Mouse (Mus musculus): Measurements from ENCODE around the gene Alk. TPM values are rescaled to one million over a fixed set of nuclear protein-coding genes. Genes with fewer than 3 reads are reported as not detected.

Gene Alk
- polyA plus RNA-seq, 1 experiment = 2.2 TPM

DNA sequence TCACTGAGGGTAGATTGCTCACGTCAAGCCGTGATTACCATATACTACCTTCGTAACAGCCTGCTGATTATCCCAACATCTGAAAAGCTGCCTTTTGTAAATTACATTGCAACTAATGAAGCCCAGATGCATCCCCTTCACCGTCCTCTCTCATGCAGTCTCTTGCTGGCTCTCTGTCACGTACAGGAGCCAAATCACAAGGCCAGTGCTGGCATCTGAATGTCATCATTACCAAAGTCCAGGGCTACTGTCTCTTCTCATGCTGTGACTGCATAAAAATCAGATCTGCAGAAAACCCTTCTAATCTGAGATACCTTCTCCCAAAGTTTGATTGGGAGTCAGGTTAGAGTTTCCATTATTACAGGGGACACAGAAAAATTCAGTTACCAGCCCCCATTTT, 351.0 kb downstream of the Alk start:
- Histone ChIP-seq H3K4me1 (ENCODE audit: control insufficient read depth, insufficient read depth, low read length) (no peaks in the 10 kb centered on the region), H3K27ac (ENCODE audit: insufficient read depth, low read length) (no peak overlapping the region), H3K4me3 (ENCODE audit: insufficient read depth, low read length) (no peak overlapping the region)
- no peak for TF ChIP-seq POLR2A (IDR thresholded peaks at IDR 0.05; ENCODE audit: extremely low read depth, insufficient read depth, low read length)
- no peak for TF ChIP-seq CTCF (IDR thresholded peaks at IDR 0.05; ENCODE audit: extremely low read depth, insufficient read depth, low read length)

DNA sequence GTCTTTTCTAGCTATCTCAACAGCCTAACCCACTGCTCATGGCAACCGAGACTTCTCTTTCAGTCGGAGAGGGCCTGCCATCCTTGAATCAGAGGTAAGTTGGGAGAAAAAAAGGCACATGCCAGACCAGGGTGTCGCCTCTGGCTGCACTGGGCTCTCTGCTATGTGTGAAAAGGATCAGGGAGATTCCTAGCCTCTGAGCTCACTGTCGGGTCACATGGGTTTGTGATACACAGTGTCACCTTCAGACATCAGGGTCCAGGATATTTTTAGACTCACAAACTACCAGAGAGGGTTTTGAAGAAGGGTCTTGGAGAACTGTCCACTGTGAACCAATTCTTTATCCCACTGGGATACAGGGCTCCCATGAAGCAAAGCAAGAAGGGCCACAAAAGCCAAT, 352.9 kb downstream of the Alk start:
- TF ChIP-seq CTCF (IDR thresholded peaks at IDR 0.05; ENCODE audit: extremely low read depth, insufficient read depth, low read length) (no peak), POLR2A (IDR thresholded peaks at IDR 0.05; ENCODE audit: extremely low read depth, insufficient read depth, low read length) (no peak)

DNA sequence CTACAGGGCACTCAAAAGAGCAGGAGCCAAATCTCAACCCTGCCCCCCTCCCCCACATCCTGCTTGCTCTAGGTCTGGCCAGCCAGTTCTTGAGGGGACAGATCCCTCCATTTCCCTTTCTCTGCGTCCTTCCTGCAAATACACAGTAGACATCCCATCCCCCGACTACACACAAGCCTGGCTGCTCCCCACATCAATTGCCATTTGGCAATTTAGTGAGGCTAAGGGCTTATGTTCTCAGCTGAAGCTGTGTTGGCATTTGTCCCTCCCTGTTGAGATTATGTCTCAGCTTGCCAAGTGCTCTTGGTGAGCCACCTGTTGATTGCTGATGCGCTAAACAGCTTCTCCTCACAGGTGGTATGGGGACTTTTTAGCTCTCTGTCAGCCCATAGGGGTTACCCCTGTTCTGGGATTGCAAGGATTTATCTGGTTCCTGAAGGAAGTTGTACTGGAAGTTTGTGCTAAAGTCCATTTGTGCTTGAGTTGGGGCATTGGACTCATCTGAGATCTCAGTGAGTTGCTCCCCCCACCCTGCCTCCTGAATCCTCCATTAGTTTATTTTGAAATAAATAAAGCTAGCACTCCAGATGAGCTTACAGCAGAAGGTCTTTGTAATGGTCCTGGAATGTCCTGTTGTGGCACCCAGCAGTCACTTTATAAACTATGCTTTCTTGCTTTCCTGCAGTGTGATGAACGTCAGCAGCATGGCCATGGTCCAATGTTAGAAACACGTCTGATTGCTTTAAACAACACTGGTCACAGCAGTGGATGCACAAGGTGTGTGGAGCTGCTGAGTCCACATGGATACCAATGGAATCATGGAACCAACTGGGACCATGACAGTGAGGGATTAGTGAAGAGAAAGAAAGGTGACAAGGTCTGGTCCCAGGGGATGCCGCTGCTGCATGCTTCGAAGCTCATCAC, 353.7 kb downstream of the Alk start:
- TF ChIP-seq POLR2A (IDR thresholded peaks at IDR 0.05; ENCODE audit: extremely low read depth, insufficient read depth, low read length) = no peak
- no peaks in the 10 kb centered on the region for H3K4me1 ChIP-seq (ENCODE audit: control insufficient read depth, insufficient read depth, low read length)
- no peak overlapping the region for H3K27ac ChIP-seq (ENCODE audit: insufficient read depth, low read length)
- H3K4me3 ChIP-seq (ENCODE audit: insufficient read depth, low read length) = no peak overlapping the region

More for the DNA sequence above, 352.9 kb downstream of the Alk start:
- no peaks in the 10 kb centered on the region for H3K4me1 ChIP-seq (ENCODE audit: control insufficient read depth, insufficient read depth, low read length)
- no peak overlapping the region for H3K4me3 ChIP-seq (ENCODE audit: insufficient read depth, low read length)
- no peak overlapping the region for H3K27ac ChIP-seq (ENCODE audit: insufficient read depth, low read length)

DNA sequence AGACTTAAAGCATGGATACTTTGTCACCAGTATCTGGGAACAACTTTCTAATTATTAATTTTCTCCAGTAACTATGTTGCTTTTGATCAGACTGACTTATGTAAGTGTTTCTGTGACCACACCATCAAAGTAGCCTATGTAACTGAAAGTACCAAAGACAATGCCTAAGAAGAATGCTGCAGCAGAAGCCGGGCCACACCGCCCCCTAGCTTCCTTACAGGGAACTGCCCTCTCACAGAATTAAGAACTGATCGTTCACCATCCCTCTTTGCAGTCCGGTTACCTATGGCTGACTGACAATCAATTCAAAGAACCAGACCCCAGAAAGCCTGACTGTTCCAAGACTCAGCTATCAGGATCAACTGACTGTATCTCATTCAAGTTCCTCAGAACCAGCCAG, 362.4 kb downstream of the Alk start:
- Histone ChIP-seq H3K27ac (ENCODE audit: insufficient read depth, low read length) (no peak overlapping the region), H3K4me3 (ENCODE audit: insufficient read depth, low read length) (no peak overlapping the region), H3K4me1 (ENCODE audit: control insufficient read depth, insufficient read depth, low read length) (no peaks in the 10 kb centered on the region)
- TF ChIP-seq POLR2A (IDR thresholded peaks at IDR 0.05; ENCODE audit: extremely low read depth, insufficient read depth, low read length) = no peak
- peak; percentile 85 for TF ChIP-seq CTCF (IDR thresholded peaks at IDR 0.05; ENCODE audit: extremely low read depth, insufficient read depth, low read length)

GRCm38 (mm10) chr17:72237315-72237714, 367.1 kb downstream of the Alk start:
- Histone ChIP-seq H3K27ac (ENCODE audit: insufficient read depth, low read length) (no peak overlapping the region), H3K4me1 (ENCODE audit: control insufficient read depth, insufficient read depth, low read length) (no peaks in the 10 kb centered on the region), H3K4me3 (ENCODE audit: insufficient read depth, low read length) (no peak overlapping the region)
- TF ChIP-seq CTCF (IDR thresholded peaks at IDR 0.05; ENCODE audit: extremely low read depth, insufficient read depth, low read length) (no peak), POLR2A (IDR thresholded peaks at IDR 0.05; ENCODE audit: extremely low read depth, insufficient read depth, low read length) (no peak)

DNA sequence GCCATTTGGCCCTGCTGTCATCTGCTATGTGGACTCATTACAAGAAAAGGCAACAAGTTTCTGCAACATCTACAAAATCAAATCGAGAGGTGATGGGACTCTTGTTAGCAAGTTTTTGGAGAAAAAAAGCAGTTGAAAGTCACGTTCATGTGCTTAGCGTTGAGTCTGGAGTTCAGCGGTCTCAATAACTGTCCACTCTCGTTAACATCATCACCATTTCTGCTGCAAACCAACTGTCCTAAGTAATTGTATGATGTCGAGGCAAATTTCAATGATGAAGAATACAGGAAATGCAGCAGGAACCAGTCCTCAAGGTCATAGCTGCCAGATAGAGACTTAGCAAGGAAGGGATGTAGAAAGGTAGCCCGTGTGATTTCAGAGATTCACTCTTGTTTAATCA, 373.5 kb downstream of the Alk start:
- no peak for TF ChIP-seq POLR2A (IDR thresholded peaks at IDR 0.05; ENCODE audit: extremely low read depth, insufficient read depth, low read length)
- no peak for TF ChIP-seq CTCF (IDR thresholded peaks at IDR 0.05; ENCODE audit: extremely low read depth, insufficient read depth, low read length)
- no peaks in the 10 kb centered on the region for H3K4me1 ChIP-seq (ENCODE audit: control insufficient read depth, insufficient read depth, low read length)
- H3K27ac ChIP-seq (ENCODE audit: insufficient read depth, low read length) = no peak overlapping the region
- no peak overlapping the region for H3K4me3 ChIP-seq (ENCODE audit: insufficient read depth, low read length)

DNA sequence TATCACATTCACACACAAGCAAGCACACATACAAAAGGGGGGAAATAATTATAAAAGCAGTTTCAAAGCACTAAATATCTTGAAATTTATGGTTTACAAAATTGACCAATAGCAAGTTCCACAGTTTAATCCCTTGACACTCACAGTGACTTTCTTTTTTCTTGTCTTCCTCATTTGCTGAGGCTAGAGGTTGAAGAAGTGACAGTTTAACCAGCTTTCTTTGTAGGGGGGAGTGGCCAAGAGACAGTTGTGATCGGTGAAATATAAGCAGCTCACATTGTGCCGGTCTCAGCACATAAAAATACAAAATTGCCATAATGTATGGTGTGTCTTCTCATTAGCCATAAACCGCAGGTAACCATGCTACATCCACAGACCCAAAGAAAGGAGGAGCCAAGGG, 385.6 kb downstream of the Alk start:
- Histone ChIP-seq H3K4me1 (ENCODE audit: control insufficient read depth, insufficient read depth, low read length) (no peaks in the 10 kb centered on the region), H3K4me3 (ENCODE audit: insufficient read depth, low read length) (no peak overlapping the region), H3K27ac (ENCODE audit: insufficient read depth, low read length) (no peak overlapping the region)
- TF ChIP-seq POLR2A (IDR thresholded peaks at IDR 0.05; ENCODE audit: extremely low read depth, insufficient read depth, low read length) = no peak

DNA sequence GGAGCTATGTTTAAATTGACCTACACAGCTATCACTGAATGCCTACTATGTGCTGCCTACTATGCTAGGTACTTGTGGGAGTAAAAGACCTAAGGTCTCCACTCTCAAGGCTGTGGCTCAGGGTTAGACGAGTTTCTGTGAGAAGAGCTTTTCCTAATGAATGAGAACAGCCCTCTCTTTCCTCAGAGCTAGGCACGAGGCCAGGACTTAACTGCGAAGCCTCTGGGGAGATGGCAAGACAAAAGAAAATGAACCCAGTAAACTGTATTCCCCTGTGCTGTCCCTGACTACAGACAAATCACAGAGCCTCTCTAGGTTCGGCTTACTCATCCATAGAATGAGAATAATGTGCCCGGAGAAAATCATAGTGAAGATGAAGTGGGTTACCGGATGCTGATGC, 406.9 kb downstream of the Alk start:
- Histone ChIP-seq H3K27ac (ENCODE audit: insufficient read depth, low read length) (no peak overlapping the region), H3K4me3 (ENCODE audit: insufficient read depth, low read length) (no peak overlapping the region), H3K4me1 (ENCODE audit: control insufficient read depth, insufficient read depth, low read length) (no peaks in the 10 kb centered on the region; the same call in 1 of the 2 replicates)
- TF ChIP-seq POLR2A (IDR thresholded peaks at IDR 0.05; ENCODE audit: extremely low read depth, insufficient read depth, low read length) (no peak), CTCF (IDR thresholded peaks at IDR 0.05; ENCODE audit: extremely low read depth, insufficient read depth, low read length) (no peak)

DNA sequence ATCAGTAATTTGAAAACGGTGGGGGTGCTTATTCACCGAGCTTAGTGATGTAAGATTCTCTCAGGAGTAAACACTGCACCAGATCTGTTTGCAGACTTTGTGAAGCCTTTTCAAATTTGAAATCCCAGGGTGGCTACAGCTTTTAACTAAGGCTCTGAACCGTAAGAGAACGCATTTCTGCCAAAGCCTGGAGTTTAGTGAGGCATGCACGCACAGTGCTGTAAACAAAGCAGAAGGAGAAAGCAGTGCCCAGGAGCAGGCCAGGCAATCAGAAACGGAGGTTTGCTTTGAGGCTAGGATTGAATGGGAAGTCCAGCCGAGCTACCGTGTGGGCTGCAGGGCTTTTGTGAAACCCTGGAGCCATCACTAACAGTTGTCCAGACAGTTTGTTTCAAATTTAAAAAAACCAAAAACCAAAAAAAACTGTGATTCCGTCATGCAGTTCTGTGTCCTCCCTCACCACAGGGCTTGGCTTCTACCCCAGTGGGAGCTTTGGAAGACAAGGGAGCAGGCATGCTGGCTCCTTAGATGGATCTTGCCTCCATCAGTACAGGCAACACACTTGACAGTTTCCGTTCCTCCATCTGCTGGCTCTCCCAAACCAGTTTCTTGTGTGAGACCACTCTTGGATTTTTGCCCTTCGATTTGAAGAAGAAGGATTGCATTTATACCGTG, 409.3 kb downstream of the Alk start:
- H3K27ac ChIP-seq (ENCODE audit: insufficient read depth, low read length) = no peak overlapping the region

DNA sequence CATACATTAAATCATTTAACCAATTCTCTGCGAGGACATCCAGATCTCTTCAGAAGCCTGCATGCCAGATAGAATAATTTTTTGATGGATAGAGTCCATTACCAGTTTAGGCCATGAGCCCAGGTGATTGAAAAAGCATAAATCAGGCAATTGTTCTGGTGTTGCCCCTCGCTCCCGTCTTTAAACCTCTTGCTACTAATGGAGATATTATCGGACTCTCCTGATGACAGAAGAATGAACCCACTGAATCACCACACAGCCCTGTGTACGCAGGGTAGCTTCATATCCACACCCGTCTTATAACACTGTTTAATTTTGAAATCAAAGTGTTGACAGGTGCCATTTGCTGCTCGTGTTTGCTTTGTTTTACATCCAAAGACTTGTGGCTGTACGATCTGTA, 413.9 kb downstream of the Alk start:
- no peak for TF ChIP-seq CTCF (IDR thresholded peaks at IDR 0.05; ENCODE audit: extremely low read depth, insufficient read depth, low read length)
- TF ChIP-seq POLR2A (IDR thresholded peaks at IDR 0.05; ENCODE audit: extremely low read depth, insufficient read depth, low read length) = no peak
- Histone ChIP-seq H3K27ac (ENCODE audit: insufficient read depth, low read length) (no peak overlapping the region), H3K4me3 (ENCODE audit: insufficient read depth, low read length) (no peak overlapping the region), H3K4me1 (ENCODE audit: control insufficient read depth, insufficient read depth, low read length) (no peaks in the 10 kb centered on the region; the same call in 1 of the 2 replicates)

More for the DNA sequence above, 409.3 kb downstream of the Alk start:
- H3K4me3 ChIP-seq (ENCODE audit: insufficient read depth, low read length) = no peak overlapping the region
- no peaks in the 10 kb centered on the region; the same call in 1 of the 2 replicates for H3K4me1 ChIP-seq (ENCODE audit: control insufficient read depth, insufficient read depth, low read length)
- TF ChIP-seq POLR2A (IDR thresholded peaks at IDR 0.05; ENCODE audit: extremely low read depth, insufficient read depth, low read length) (no peak), CTCF (IDR thresholded peaks at IDR 0.05; ENCODE audit: extremely low read depth, insufficient read depth, low read length) (no peak)
